Mouse (Mus musculus): Measurements from ENCODE around the gene Nsa2. TPM values are rescaled to one million over a fixed set of nuclear protein-coding genes. Genes with fewer than 3 reads are reported as not detected.
"Not testable (repeated sequence)": the region's sequence is repeated elsewhere in the genome, so short reads cannot be mapped to it uniquely, and the experiment has no call there.

Nsa2 gene
- polyA plus RNA-seq, 1 experiment from 2014 or later = 444 TPM

GRCm38 (mm10) chr13:97121341-97121740 lies 16.4 kb downstream of the Nsa2 start:
- Histone ChIP-seq H3K36me3 (ENCODE audit: inconsistent target) (no peaks in the 10 kb centered on the region), H3K79me2 (ENCODE audit: inconsistent target) (no peaks in the 10 kb centered on the region), H3K4me3 (ENCODE audit: inconsistent target) (no peak overlapping the region), H3K27ac (no peak overlapping the region)
- WGBS (ENCODE audit: missing documents) = 93% methylated on average over 3 of the region's 3 CpGs

GRCm38 (mm10) chr13:97109046-97109445 lies 28.7 kb downstream of the Nsa2 start:
- no peaks in the 10 kb centered on the region for H3K36me3 ChIP-seq (ENCODE audit: inconsistent target)
- no peaks in the 10 kb centered on the region for H3K79me2 ChIP-seq (ENCODE audit: inconsistent target)
- 96% methylated on average over 4 of the region's 4 CpGs for WGBS (ENCODE audit: missing documents)
- H3K4me3 ChIP-seq (ENCODE audit: inconsistent target) = no peak overlapping the region
- H3K27ac ChIP-seq = no peak overlapping the region

- WGBS (ENCODE audit: missing documents) = 96% methylated on average over 4 of the region's 4 CpGs
- not testable (repeated sequence) for H3K36me3 ChIP-seq (ENCODE audit: inconsistent target); H3K4me3 ChIP-seq (ENCODE audit: inconsistent target); H3K79me2 ChIP-seq (ENCODE audit: inconsistent target); H3K27ac ChIP-seq
Measured at GRCm38 (mm10) chr13:97107721-97108120, 30.0 kb downstream of the Nsa2 start.

GRCm38 (mm10) chr13:97104996-97105395 lies 32.7 kb downstream of the Nsa2 start:
- 93% methylated on average over 7 of the region's 7 CpGs for WGBS (ENCODE audit: missing documents)
- Histone ChIP-seq H3K4me3 (ENCODE audit: inconsistent target) (no peak overlapping the region), H3K27ac (no peak overlapping the region), H3K36me3 (ENCODE audit: inconsistent target) (no peaks in the 10 kb centered on the region), H3K79me2 (ENCODE audit: inconsistent target) (no peaks in the 10 kb centered on the region)

- no peaks in the 10 kb centered on the region for H3K79me2 ChIP-seq (ENCODE audit: inconsistent target)
- no peak within 1 kb of the TSS for H3K27ac ChIP-seq
- no peaks in the 10 kb centered on the region for H3K36me3 ChIP-seq (ENCODE audit: inconsistent target)
- WGBS (ENCODE audit: missing documents) = 55% methylated on average over 18 of the region's 22 CpGs
- no peak within 1 kb of the TSS for H3K4me3 ChIP-seq (ENCODE audit: inconsistent target)
Measured at GRCm38 (mm10) chr13:97099187-97099852, 38.4 kb downstream of the Nsa2 start, which contains the start of gene Gm6169. TSS of gene Gm6169 (minus strand) at chr13:97099237.

GRCm38 (mm10) chr13:97095726-97096125 lies 42.0 kb downstream of the Nsa2 start:
- Histone ChIP-seq H3K27ac (no peak overlapping the region), H3K4me3 (ENCODE audit: inconsistent target) (no peak overlapping the region), H3K36me3 (ENCODE audit: inconsistent target) (no peaks in the 10 kb centered on the region), H3K79me2 (ENCODE audit: inconsistent target) (no peaks in the 10 kb centered on the region)
- 82% methylated on average over 4 of the region's 4 CpGs for WGBS (ENCODE audit: missing documents)

DNA sequence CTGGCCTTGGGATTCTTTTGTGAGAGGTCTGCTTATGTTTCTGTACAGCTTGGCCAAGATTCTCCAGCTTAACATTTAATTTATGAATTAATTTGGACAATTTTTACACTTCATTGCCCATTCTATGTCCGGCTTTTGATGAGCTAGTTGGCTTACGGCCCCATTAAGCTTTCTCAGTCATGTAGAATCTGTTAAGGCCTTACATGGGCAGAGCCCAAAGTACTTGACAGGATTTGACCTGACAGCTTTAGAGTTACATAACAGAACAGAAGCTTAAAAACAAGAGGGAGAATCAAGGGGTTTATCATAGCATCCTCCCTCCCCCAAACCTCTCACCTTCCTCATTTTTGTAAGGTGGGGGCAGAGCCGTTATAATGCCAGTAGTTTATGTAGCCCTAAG lies 49.6 kb downstream of the Nsa2 start:
- Histone ChIP-seq H3K79me2 (ENCODE audit: inconsistent target) (no peaks in the 10 kb centered on the region), H3K27ac (no peak overlapping the region), H3K4me3 (ENCODE audit: inconsistent target) (no peak overlapping the region), H3K36me3 (ENCODE audit: inconsistent target) (no peaks in the 10 kb centered on the region)
- WGBS (ENCODE audit: missing documents) = 89% methylated on average over 3 of the region's 3 CpGs

- Histone ChIP-seq H3K79me2 (ENCODE audit: inconsistent target) (no peaks in the 10 kb centered on the region), H3K4me3 (ENCODE audit: inconsistent target) (no peak overlapping the region), H3K36me3 (ENCODE audit: inconsistent target) (no peaks in the 10 kb centered on the region), H3K27ac (no peak overlapping the region)
- 90% methylated on average over 6 of the region's 6 CpGs for WGBS (ENCODE audit: missing documents)
Measured at GRCm38 (mm10) chr13:97087421-97087820, 50.3 kb downstream of the Nsa2 start.

DNA sequence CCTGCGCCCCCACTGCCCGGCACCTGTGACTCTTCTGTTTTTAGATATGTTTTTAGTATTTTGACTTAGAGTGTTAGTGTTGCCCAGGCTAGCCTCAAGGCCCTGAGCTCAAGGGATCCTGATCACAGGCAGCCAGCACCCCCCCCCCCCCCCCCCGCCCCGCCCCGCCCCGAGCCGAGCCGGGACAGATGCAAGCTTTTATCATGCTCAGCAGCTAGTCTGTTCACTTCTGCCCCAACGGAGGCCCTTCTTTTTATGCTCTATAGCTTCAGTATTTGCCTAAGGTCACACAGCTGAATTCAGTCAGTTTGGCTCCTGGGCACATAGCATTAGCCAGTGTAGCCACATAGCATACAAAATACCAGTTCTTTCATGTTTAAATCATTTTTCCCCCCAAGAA lies 51.4 kb downstream of the Nsa2 start:
- Histone ChIP-seq H3K79me2 (ENCODE audit: inconsistent target) (no peaks in the 10 kb centered on the region), H3K4me3 (ENCODE audit: inconsistent target) (no peak overlapping the region), H3K36me3 (ENCODE audit: inconsistent target) (no peaks in the 10 kb centered on the region), H3K27ac (no peak overlapping the region)
- WGBS (ENCODE audit: missing documents) = 73% methylated on average over 4 of the region's 9 CpGs

GRCm38 (mm10) chr13:97082432-97082831 lies 55.3 kb downstream of the Nsa2 start:
- no peak overlapping the region for H3K4me3 ChIP-seq (ENCODE audit: inconsistent target)
- no peaks in the 10 kb centered on the region for H3K79me2 ChIP-seq (ENCODE audit: inconsistent target)
- no peaks in the 10 kb centered on the region for H3K36me3 ChIP-seq (ENCODE audit: inconsistent target)
- H3K27ac ChIP-seq = no peak overlapping the region
- 87% methylated on average over 7 of the region's 7 CpGs for WGBS (ENCODE audit: missing documents)

DNA sequence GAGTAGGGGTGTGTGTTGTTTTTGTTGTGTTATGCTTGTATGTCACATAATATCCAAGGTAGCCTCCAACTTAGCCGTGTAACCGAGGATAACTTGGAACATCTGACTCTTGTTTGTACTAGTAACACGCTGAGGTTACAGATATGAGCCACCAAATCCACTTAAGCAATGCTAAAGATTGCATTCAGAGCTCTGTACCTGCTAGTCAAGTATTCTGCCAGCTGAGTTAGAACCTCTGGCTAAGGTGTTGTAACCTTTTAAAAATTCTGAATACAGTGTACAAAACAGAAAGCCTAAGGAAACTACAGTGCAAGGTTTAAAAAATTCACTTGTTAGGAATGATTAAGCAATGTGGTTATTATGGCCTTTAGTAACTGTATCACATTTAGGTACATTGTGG lies 57.1 kb downstream of the Nsa2 start:
- Histone ChIP-seq H3K4me3 (ENCODE audit: inconsistent target) (no peak overlapping the region), H3K36me3 (ENCODE audit: inconsistent target) (no peaks in the 10 kb centered on the region), H3K79me2 (ENCODE audit: inconsistent target) (no peaks in the 10 kb centered on the region), H3K27ac (no peak overlapping the region)
- 94% methylated on average over 3 of the region's 3 CpGs for WGBS (ENCODE audit: missing documents)

- 95% methylated on average over 2 of the region's 2 CpGs for WGBS (ENCODE audit: missing documents)
- H3K27ac ChIP-seq = no peak overlapping the region
- no peaks in the 10 kb centered on the region for H3K36me3 ChIP-seq (ENCODE audit: inconsistent target)
- no peaks in the 10 kb centered on the region for H3K79me2 ChIP-seq (ENCODE audit: inconsistent target)
- H3K4me3 ChIP-seq (ENCODE audit: inconsistent target) = no peak overlapping the region
Measured at GRCm38 (mm10) chr13:97080201-97080600, 57.5 kb downstream of the Nsa2 start.

Other genes with a start within 250 kb of the Nsa2 start
- gene Gcnt4, start 213.2 kb downstream of the Nsa2 start, polyA plus RNA-seq (2018) = not detected in 3 replicates
- gene 1700029F12Rik, start 103.6 kb downstream of the Nsa2 start, polyA plus RNA-seq (2018) = not detected in 3 replicates
- 0.17 TPM in 1 of 3 replicates, not detected in the others for gene Fam169a, start 70.7 kb downstream of the Nsa2 start, polyA plus RNA-seq (2018)
- gene Gm6169, start 38.7 kb downstream of the Nsa2 start, polyA plus RNA-seq (2018) = 1.0 to 3.9 TPM (median 1.3 TPM) in 3 replicates
- 18.1 to 28.5 TPM (median 20.5 TPM) in 3 replicates for gene Gfm2, start within 50 bp of the Nsa2 start, polyA plus RNA-seq (2018)
- 132 to 213 TPM (median 194 TPM) in 3 replicates for gene Hexb, start 60.4 kb upstream of the Nsa2 start, polyA plus RNA-seq (2018)
- gene Enc1, start 103.2 kb upstream of the Nsa2 start, polyA plus RNA-seq (2018) = 8.5 to 16.0 TPM (median 15.6 TPM) in 3 replicates

Measured in macrophage (primary cell).